7 mouse cellular contexts compared by ENCODE assay signal in the genomic region with DNA sequence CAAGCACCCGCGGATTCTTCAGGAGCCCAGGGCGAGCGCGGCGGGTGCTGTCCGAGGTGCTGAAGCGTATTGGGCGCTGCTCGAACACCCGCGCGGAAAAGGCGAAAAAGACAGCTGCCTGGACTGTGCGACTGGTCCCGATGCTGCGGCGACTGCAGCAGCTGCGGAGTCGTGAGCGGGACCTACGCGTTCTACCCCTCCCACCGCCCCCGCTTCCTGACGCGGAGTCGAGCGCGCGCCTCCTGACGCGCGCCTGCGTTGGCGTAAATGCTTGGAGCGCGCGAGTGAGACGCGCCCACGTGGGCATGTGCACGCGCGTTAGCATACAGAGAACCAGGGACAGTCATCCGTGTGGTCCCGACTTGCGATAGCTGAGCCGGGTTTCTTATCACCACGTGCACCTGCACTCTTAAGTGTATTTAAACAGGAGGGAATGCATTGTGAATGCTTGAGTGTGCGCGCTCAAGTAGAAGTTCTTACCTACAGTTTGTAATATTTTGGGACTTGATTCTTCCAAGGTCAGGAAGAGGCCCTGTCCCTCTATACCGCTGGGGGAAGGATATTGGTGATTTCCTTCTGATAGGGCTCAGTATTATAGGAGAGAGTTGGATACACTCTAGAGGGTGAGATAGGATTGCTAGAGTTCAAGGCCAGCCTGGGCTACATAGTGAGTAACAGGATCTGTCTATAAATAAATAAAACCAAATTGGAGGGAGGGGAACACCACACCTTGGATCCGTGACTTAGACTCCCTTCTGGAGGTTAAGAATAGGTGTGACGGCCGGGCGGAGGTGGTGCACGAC. TPM values are rescaled to one million over a fixed set of nuclear protein-coding genes. Genes with fewer than 3 reads are reported as not detected.
DNase-seq lines count a peak whose midpoint lies in the region; ATAC-seq lines count a peak whose summit lies in the region.

A gene (minus strand): TSS at position 217 of the 803 bp plus-strand sequence.

- WGBS in kidney, embryonic 15.5 days = 9% methylated on average over 58 of the region's 58 CpGs
- WGBS in limb, embryonic 13.5 days = 10% methylated on average over 58 of the region's 58 CpGs
- WGBS in midbrain, embryonic 14.5 days = 10% methylated on average over 58 of the region's 58 CpGs

- H3K4me3 ChIP-seq in kidney, embryonic 15.5 days (replicated peaks) = peak within 1 kb of the TSS; percentile 38
- peak within 1 kb of the TSS; percentile 36 for H3K4me3 ChIP-seq in limb, embryonic 13.5 days
- H3K4me3 ChIP-seq in midbrain, embryonic 14.5 days (replicated peaks; ENCODE audit: low read depth, low read length) = peak within 1 kb of the TSS; percentile 57

- peaks cover 80% of the 10 kb centered on the region for H3K27me3 ChIP-seq in kidney, embryonic 15.5 days
- peaks cover 77% of the 10 kb centered on the region for H3K27me3 ChIP-seq in limb, embryonic 13.5 days
- peaks cover 16% of the 10 kb centered on the region for H3K27me3 ChIP-seq in midbrain, embryonic 14.5 days (ENCODE audit: control insufficient read depth, insufficient read depth, low read length)

- H3K27ac ChIP-seq in kidney, embryonic 15.5 days = no peak within 1 kb of the TSS
- H3K27ac ChIP-seq in limb, embryonic 13.5 days = no peak within 1 kb of the TSS
- peak within 1 kb of the TSS; percentile 77 for H3K27ac ChIP-seq in midbrain, embryonic 14.5 days (replicated peaks; ENCODE audit: low read depth, low read length)

- H3K4me1 ChIP-seq in kidney, embryonic 15.5 days = peaks cover 8% of the 10 kb centered on the region
- H3K4me1 ChIP-seq in limb, embryonic 13.5 days = peaks cover 8% of the 10 kb centered on the region
- 0 out of 2 replicates have a peak, but pooled peaks cover 2% of the 10 kb centered on the region for H3K4me1 ChIP-seq in midbrain, embryonic 14.5 days (ENCODE audit: control insufficient read depth, insufficient read depth, low read length)

- H3K9me3 ChIP-seq in kidney, embryonic 15.5 days (replicated peaks) = no peaks in the 10 kb centered on the region
- H3K9me3 ChIP-seq in limb, embryonic 13.5 days = no peaks in the 10 kb centered on the region
- no peaks in the 10 kb centered on the region for H3K9me3 ChIP-seq in midbrain, embryonic 14.5 days (ENCODE audit: control insufficient read depth, low read length)

- DNase-seq in adrenal gland, postnatal 25 days = peak; percentile 77
- DNase-seq in gastrocnemius, postnatal 25 days = peak; percentile 21
- peak; percentile 96 for DNase-seq in midbrain, embryonic 14.5 days
- peak; percentile 37 to 82 for DNase-seq in spleen, postnatal 10 days (ENCODE audit: low spot score in 2 of 2)

- peak within 1 kb of the TSS; percentile 67 for H3K4me2 ChIP-seq in kidney, embryonic 15.5 days
- H3K4me2 ChIP-seq in limb, embryonic 13.5 days (replicated peaks) = peak within 1 kb of the TSS; percentile 66
- peak within 1 kb of the TSS; percentile 64 for H3K4me2 ChIP-seq in midbrain, embryonic 14.5 days (ENCODE audit: low read length)

- H3K9ac ChIP-seq in kidney, embryonic 15.5 days = no peak within 1 kb of the TSS
- H3K9ac ChIP-seq in limb, embryonic 13.5 days = no peak within 1 kb of the TSS
- H3K9ac ChIP-seq in midbrain, embryonic 14.5 days (replicated peaks; ENCODE audit: low read length) = peak within 1 kb of the TSS; percentile 61

- no peaks in the 10 kb centered on the region for H3K36me3 ChIP-seq in kidney, embryonic 15.5 days
- H3K36me3 ChIP-seq in limb, embryonic 13.5 days = no peaks in the 10 kb centered on the region
- H3K36me3 ChIP-seq in midbrain, embryonic 14.5 days (ENCODE audit: control insufficient read depth, insufficient read depth, low read length) = no peaks in the 10 kb centered on the region

- peak; percentile 87 for ATAC-seq in common myeloid progenitor, adult 5-6 weeks (replicated peaks; ENCODE audit: low read depth, poor library complexity, severe bottlenecking)
- 0 out of 2 replicates have a peak, but pooled peaks have one; percentile 58 for ATAC-seq in kidney, embryonic 15.5 days (replicated peaks; ENCODE audit: low FRiP score)
- ATAC-seq in limb, embryonic 13.5 days (ENCODE audit: low FRiP score, low read depth) = peak; percentile 69
- ATAC-seq in midbrain, embryonic 14.5 days (ENCODE audit: low FRiP score, low TSS enrichment) = peak; percentile 78

RNA-seq across cellular contexts. Expression of the gene that starts here (rescaled TPM):
- 9.0 and 12.6 TPM in 2 replicates for total RNA-seq in adrenal gland, postnatal 25 days (2021)
- not detected in 2 replicates for total RNA-seq in common myeloid progenitor, adult 5-6 weeks (2017)
- under 1 TPM in 1 of 2 experiments, not detected in 1; 0.08 TPM for total RNA-seq in gastrocnemius, postnatal 25 days (2021)
- 0.53 and 0.71 TPM in 2 replicates for polyA plus RNA-seq in kidney, embryonic 15.5 days (2015; fragmentation: Nextera tagmentation; extraction: Ambion mirVana)
- 0.61 and 0.97 TPM in 2 replicates for polyA plus RNA-seq in limb, embryonic 13.5 days (2015; fragmentation: Nextera tagmentation; extraction: Ambion mirVana)
- 40.5 and 41.3 TPM in 2 replicates for polyA plus RNA-seq in midbrain, embryonic 14.5 days (2014; fragmentation: Nextera tagmentation; extraction: Ambion mirVana)

Comparison
In these comparisons a context has a peak if more than half of its experiments do, and no peak if none do; other contexts are left out.
1. RNA of the gene that starts here (polyA plus RNA-seq): 40.5 to 41.3 TPM in midbrain, embryonic 14.5 days; 0.53 to 0.71 TPM in kidney, embryonic 15.5 days and 0.61 to 0.97 TPM in limb, embryonic 13.5 days; every median in the first group is over 10 times any median in the second.
2. Peak in ATAC-seq in common myeloid progenitor, adult 5-6 weeks; RNA of the gene not detected or under 1 TPM.
3. Peak in DNase-seq in gastrocnemius, postnatal 25 days; RNA of the gene not detected or under 1 TPM.
4. Peak in ATAC-seq, H3K4me3 ChIP-seq and H3K4me2 ChIP-seq in kidney, embryonic 15.5 days; RNA of the gene not detected or under 1 TPM.
5. Peak in ATAC-seq, H3K4me3 ChIP-seq and H3K4me2 ChIP-seq in limb, embryonic 13.5 days; RNA of the gene not detected or under 1 TPM.
6. DNase-seq: peak in every context shown above with its lines; median percentile 96 in midbrain, embryonic 14.5 days; 77 in adrenal gland, postnatal 25 days; 60 in spleen, postnatal 10 days; 21 in gastrocnemius, postnatal 25 days.
7. Peak in every context shown above with its lines, with median percentiles within 50 percentile points of each other: ATAC-seq, H3K4me2 ChIP-seq and H3K4me3 ChIP-seq.